Mouse (Mus musculus) limb, embryonic 14.5 days (tissue): ENCODE measurements at regions not wholly inside any gene's neighbourhood (a gene's known extent, or its start where the extent isn't known, plus 50 kb on each side); places are given as distances from the start of the nearest gene placed in this dataset.

Experiments used
- ATAC-seq: fragments of 200-750 bp; cut with Nextera tagmentation; 2 replicates; pipeline ENCODE4 v1.8.0; 2017; ENCODE audit warnings: low read depth, moderate number of reproducible peaks, moderate TSS enrichment; ENCODE audit not compliant: low FRiP score
- DNase-seq: peaks from one replicate; pipeline ENCODE4 v3.0.0-alpha.2; 2015; ENCODE audit warnings: low spot score
- H3K27ac ChIP-seq: fragments of 300-500 bp; sonication (generic); replicated peaks from 2 replicates; pipeline ENCODE4 v1.5.1; 2014; ENCODE audit warnings: low read depth, mild to moderate bottlenecking, low read length, moderate library complexity, mixed read lengths
- H3K27me3 ChIP-seq: fragments of 300-500 bp; sonication (generic); 2 replicates; pipeline ENCODE4 v1.6.1; 2014; ENCODE audit warnings: low read length, mixed read lengths; ENCODE audit not compliant: control insufficient read depth, insufficient read depth
- H3K36me3 ChIP-seq: fragments of 300-500 bp; sonication (generic); 2 replicates; pipeline ENCODE4 v1.6.1; 2014; ENCODE audit warnings: mild to moderate bottlenecking, low read length, moderate library complexity, mixed read lengths; ENCODE audit not compliant: control insufficient read depth, insufficient read depth
- H3K4me1 ChIP-seq: fragments of 300-500 bp; sonication (generic); 2 replicates; pipeline ENCODE4 v1.6.1; 2014; ENCODE audit warnings: antibody characterized with exemption, low read length, mixed read lengths; ENCODE audit not compliant: control insufficient read depth, insufficient read depth
- H3K4me2 ChIP-seq: fragments of 300-500 bp; sonication (generic); replicated peaks from 2 replicates; pipeline ENCODE4 v1.6.1; 2014; ENCODE audit warnings: low read depth, mild to moderate bottlenecking, low read length, moderate library complexity; ENCODE audit not compliant: severe bottlenecking
- H3K4me3 ChIP-seq: fragments of 300-500 bp; sonication (generic); replicated peaks from 2 replicates; pipeline ENCODE4 v1.5.1; 2014; ENCODE audit warnings: low read length
- H3K9ac ChIP-seq: fragments of 300-500 bp; sonication (generic); 2 replicates; pipeline ENCODE4 v1.6.1; 2014; ENCODE audit warnings: mild to moderate bottlenecking, low read depth, low read length, moderate library complexity; ENCODE audit not compliant: severe bottlenecking
- H3K9me3 ChIP-seq: fragments of 300-500 bp; sonication (generic); 2 replicates; pipeline ENCODE4 v1.6.1; 2016; ENCODE audit warnings: low read length; ENCODE audit not compliant: control insufficient read depth
- POLR2A ChIP-seq: fragments of 200-500 bp; IDR thresholded peaks from 2 replicates; pipeline ENCODE4 v1.8.0; 2012; ENCODE audit warnings: inconsistent platforms, mild to moderate bottlenecking, moderate library complexity, borderline replicate concordance; ENCODE audit not compliant: insufficient read depth, insufficient read length; ENCODE audit errors: extremely low read depth
- WGBS: fragments of 180-500 bp; shearing (Covaris S2); extraction: QIAGEN DNeasy Blood & Tissue Kit; methylation state at CpG from one replicate; pipeline ENCODE4 v1.1.7; 2014; 5-methylcytosine and 5-hydroxymethylcytosine counted together

DNA sequence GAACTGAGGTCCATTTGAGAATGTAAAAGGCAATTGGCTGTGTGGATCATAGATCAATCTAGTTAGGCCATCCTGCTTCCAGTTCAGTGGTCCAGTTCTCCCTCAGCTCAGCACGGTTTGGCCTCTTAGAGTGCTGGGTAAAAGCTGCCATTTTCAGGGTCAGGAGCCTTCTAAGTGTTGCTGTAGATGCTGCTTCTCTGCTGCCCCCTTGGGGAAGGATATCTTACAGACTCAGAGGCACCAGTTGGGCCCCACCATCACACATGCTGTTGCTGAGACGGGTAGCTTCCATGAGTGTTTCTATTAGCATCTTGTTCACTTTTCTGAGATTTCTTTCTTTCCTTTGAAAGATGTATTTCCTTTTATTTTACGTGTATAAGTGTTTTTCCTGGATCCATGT is 132.1 kb upstream of the Podxl start:
- no peak for TF ChIP-seq POLR2A
- Histone ChIP-seq H3K9ac (no peak overlapping the region), H3K4me3 (no peak overlapping the region), H3K9me3 (no peaks in the 10 kb centered on the region), H3K27me3 (no peaks in the 10 kb centered on the region), H3K36me3 (no peaks in the 10 kb centered on the region), H3K4me1 (no peaks in the 10 kb centered on the region), H3K27ac (no peak overlapping the region), H3K4me2 (no peak overlapping the region)
- ATAC-seq (no peak), DNase-seq (no peak)
- WGBS: 66% methylated on average over 3 of the region's 3 CpGs

- WGBS: 74% methylated on average over 1 of the region's 1 CpGs
- Histone ChIP-seq H3K9ac (no peak overlapping the region), H3K36me3 (no peaks in the 10 kb centered on the region), H3K4me1 (no peaks in the 10 kb centered on the region), H3K9me3 (no peaks in the 10 kb centered on the region), H3K4me3 (no peak overlapping the region), H3K4me2 (no peak overlapping the region), H3K27me3 (no peaks in the 10 kb centered on the region), H3K27ac (no peak overlapping the region)
- no peak for ATAC-seq
- DNase-seq: no peak
- no peak for TF ChIP-seq POLR2A
These were observed 129.3 kb upstream of the Podxl start for GRCm38 (mm10) chr6:31693047-31693446.

DNA sequence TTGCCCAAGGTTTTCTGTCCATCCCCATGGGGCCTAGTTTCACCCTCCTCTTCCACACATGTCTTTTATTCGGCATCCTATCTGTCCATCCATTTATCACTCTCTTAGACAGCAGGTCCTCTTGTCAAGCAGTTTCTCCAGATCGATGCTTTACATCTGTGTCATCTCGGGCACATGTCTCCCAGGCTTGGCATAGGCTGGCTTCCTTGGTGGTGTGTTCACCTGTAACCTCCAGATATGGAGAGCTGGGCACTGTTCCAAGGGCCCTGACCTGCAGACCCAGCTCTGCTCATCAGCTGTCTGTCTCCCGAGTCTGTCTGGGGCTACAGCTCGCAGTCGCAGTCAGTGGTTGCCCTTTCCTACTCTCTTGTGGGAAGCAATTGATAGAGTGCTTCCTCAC is 128.2 kb upstream of the Podxl start:
- WGBS: 86% methylated on average over 6 of the region's 6 CpGs
- H3K9me3 ChIP-seq: no peaks in the 10 kb centered on the region

DNA sequence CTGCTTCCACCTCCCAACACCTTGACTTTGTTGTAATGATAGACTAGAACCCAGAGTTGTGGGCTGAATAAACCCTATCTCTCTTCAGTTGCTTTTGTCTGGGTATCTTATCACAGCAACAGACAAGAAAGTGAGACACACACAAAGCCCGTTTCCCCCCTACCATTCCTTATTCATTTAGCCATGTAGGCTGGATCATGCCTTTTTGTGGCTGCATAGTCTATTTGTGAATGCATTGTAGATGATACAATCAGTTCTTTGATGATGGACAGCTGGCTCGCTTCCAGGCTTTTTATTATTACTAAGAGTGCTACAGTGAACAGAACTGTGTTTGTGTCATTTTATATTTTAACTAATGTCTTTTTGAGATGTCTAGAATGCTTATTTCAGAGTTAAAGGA is 116.3 kb upstream of the Podxl start:
- Histone ChIP-seq H3K36me3 (no peaks in the 10 kb centered on the region), H3K27ac (no peak overlapping the region), H3K4me1 (no peaks in the 10 kb centered on the region), H3K4me2 (no peak overlapping the region), H3K4me3 (no peak overlapping the region), H3K9ac (no peak overlapping the region), H3K9me3 (no peaks in the 10 kb centered on the region), H3K27me3 (no peaks in the 10 kb centered on the region)
- ATAC-seq: no peak
- WGBS: 73% methylated on average over 2 of the region's 2 CpGs
- no peak for TF ChIP-seq POLR2A
- no peak for DNase-seq

More for the DNA sequence above, 128.2 kb upstream of the Podxl start:
- TF ChIP-seq POLR2A: no peak
- Histone ChIP-seq H3K27ac (no peak overlapping the region), H3K4me1 (no peaks in the 10 kb centered on the region), H3K9ac (no peak overlapping the region), H3K4me2 (no peak overlapping the region), H3K27me3 (no peaks in the 10 kb centered on the region), H3K36me3 (no peaks in the 10 kb centered on the region), H3K4me3 (no peak overlapping the region)
- ATAC-seq (no peak), DNase-seq (no peak)

DNA sequence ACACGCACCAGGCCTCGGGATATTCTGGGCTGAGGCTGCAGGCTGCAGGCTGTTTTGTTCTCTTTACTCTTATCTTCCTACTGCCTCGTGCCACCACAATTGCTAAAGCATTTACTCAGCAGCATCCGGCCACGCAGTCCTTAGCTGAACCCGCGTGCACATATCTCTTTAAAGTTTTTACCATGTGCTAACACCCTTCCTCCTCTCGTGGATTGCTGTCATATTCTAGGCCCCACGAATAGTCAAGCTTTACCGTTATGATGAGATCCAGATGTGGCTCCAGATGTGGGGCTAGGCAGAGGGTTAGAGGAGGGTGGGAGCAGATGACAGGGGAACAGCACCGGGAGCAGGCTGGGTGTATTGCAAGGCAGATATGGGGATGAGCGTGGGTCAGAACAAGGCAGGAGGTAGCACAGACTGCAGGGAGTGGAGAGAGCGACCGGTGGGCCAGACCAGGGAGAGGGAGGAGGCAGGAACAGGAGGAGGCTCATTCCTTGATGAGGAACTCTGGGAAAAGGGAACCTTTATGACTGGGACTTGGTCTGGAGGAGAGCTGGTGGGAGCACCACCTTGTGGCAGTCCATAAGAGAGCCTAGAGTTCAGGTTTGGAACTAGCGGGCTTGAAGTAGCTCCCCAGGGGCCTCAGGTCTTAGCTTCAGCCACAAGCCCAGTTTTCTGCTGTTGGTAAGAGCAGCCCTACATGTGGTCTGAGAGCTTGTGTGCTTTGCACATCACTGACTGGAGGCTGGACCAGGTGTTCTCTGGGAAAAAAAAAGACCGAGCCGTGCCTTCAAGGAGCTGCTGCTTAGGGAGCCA is 102.1 kb upstream of the Podxl start:
- Histone ChIP-seq H3K4me2 (peak overlapping the region; percentile 31; the same call in 1 of the 2 replicates), H3K9ac (no peak overlapping the region), H3K27ac (no peak overlapping the region), H3K4me3 (no peak overlapping the region), H3K27me3 (0 out of 2 replicates have a peak, but pooled peaks cover 16% of the 10 kb centered on the region), H3K4me1 (peaks cover 8% of the 10 kb centered on the region; the same call in 1 of the 2 replicates), H3K9me3 (no peaks in the 10 kb centered on the region), H3K36me3 (no peaks in the 10 kb centered on the region)
- no peak for TF ChIP-seq POLR2A
- peak; percentile 66 for DNase-seq
- ATAC-seq: peak; percentile 71
- WGBS: 18% methylated on average over 17 of the region's 17 CpGs

DNA sequence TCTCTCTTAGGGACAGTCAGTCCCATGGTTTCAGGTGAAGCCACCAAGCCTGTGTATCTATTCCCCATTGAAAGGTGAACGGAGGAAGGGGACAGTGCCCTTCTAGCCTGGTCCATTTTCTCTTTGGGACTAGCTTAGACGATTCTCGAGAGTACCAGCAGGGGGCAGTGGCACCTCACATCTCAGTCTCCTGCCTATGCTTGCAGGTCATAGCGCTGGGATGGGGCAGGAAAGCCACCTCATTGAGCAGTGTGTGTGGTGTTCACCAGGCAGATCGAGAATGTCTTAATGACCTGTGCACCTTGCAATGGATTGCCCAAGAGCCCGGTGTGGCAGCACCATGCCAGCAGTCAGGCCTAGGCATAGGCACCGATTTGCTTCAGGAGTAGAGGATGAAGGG is 100.7 kb upstream of the Podxl start:
- 0 out of 2 replicates have a peak, but pooled peaks cover 16% of the 10 kb centered on the region for H3K27me3 ChIP-seq
- peak; percentile 32; the same call in 1 of the 2 replicates for ATAC-seq
- H3K4me1 ChIP-seq: peaks cover 8% of the 10 kb centered on the region; the same call in 1 of the 2 replicates
- no peaks in the 10 kb centered on the region for H3K9me3 ChIP-seq
- no peak for TF ChIP-seq POLR2A
- WGBS: 19% methylated on average over 7 of the region's 7 CpGs
- H3K9ac ChIP-seq: no peak overlapping the region
- no peak overlapping the region for H3K4me3 ChIP-seq
- no peak overlapping the region for H3K27ac ChIP-seq
- no peaks in the 10 kb centered on the region for H3K36me3 ChIP-seq
- no peak overlapping the region for H3K4me2 ChIP-seq
- peak; percentile 83 for DNase-seq
